Mouse (Mus musculus) liver, adult 2 months (tissue): ENCODE measurements around the gene Hexa. TPM values are rescaled to one million over a fixed set of nuclear protein-coding genes. Genes with fewer than 3 reads are reported as not detected.

Source experiments
- DNase-seq: peaks from one replicate; pipeline ENCODE4 v3.0.0-alpha.2; 2011; ENCODE audit warnings: low read depth, low spot score; ENCODE audit errors: extremely low read depth
- H3K27ac ChIP-seq: fragments of 200-500 bp; replicated peaks from 2 replicates; pipeline ENCODE4 v1.5.1; 2012; ENCODE audit warnings: low read depth, mild to moderate bottlenecking, control low read depth, inconsistent platforms, low read length; ENCODE audit not compliant: insufficient read depth
- H3K27me3 ChIP-seq: fragments of 200-500 bp; 2 replicates; pipeline ENCODE4 v1.6.1; 2012; ENCODE audit warnings: mild to moderate bottlenecking, moderate library complexity, low read length, inconsistent platforms; ENCODE audit not compliant: control insufficient read depth, insufficient read depth
- H3K36me3 ChIP-seq: fragments of 200-500 bp; 2 replicates; pipeline ENCODE4 v1.6.1; 2012; ENCODE audit warnings: low read length, inconsistent platforms; ENCODE audit not compliant: control insufficient read depth, insufficient read depth
- H3K4me1 ChIP-seq: fragments of 200-500 bp; 2 replicates; pipeline ENCODE4 v1.6.1; 2011; ENCODE audit warnings: low read length; ENCODE audit not compliant: control insufficient read depth, insufficient read depth
- H3K4me3 ChIP-seq: fragments of 200-500 bp; 2 replicates; pipeline ENCODE4 v1.5.1; 2011; ENCODE audit warnings: low read depth, mild to moderate bottlenecking, control low read depth, low read length, moderate library complexity; ENCODE audit not compliant: insufficient read depth
- H3K79me2 ChIP-seq: fragments of 200-500 bp; 2 replicates; pipeline ENCODE4 v1.6.1; 2012; ENCODE audit warnings: inconsistent platforms, mild to moderate bottlenecking, low read length, moderate library complexity; ENCODE audit not compliant: control insufficient read depth, insufficient read depth
- H3K9ac ChIP-seq: fragments of 200-500 bp; 2 replicates; pipeline ENCODE4 v1.6.1; 2012; ENCODE audit warnings: low read depth, mild to moderate bottlenecking, control low read depth, inconsistent platforms, low read length
- CTCF ChIP-seq: fragments of 200-500 bp; IDR thresholded peaks from 2 replicates; pipeline ENCODE4 v1.5.1; 2011; ENCODE audit warnings: low read depth, low read length, control low read depth
- POLR2A ChIP-seq: fragments of 200-500 bp; IDR thresholded peaks from 2 replicates; pipeline ENCODE4 v1.6.1; 2011; ENCODE audit warnings: low read length, control low read depth; ENCODE audit not compliant: insufficient read depth; ENCODE audit errors: extremely low read depth
- WGBS: fragments of 180-500 bp; shearing (Covaris S2); methylation state at CpG from one replicate; pipeline ENCODE4 v1.1.7; 2018; 5-methylcytosine and 5-hydroxymethylcytosine counted together
- polyA plus RNA-seq: library from polyadenylated mRNA; depleted of rRNA; stranded (reverse); fragments of >200 nt; gene quantifications from 2 replicates; pipeline ENCODE4 v1.2.3, GENCODE M21; 2012
- total RNA-seq: library from RNA; depleted of rRNA; stranded (reverse); fragments of >200 nt; gene quantifications from 2 replicates; pipeline ENCODE4 v1.2.3, GENCODE M21; 2014

Hexa gene
- total and polyA plus RNA-seq, 2 experiments = 39.6 to 46.2 TPM

- H3K79me2 ChIP-seq = no peaks in the 10 kb centered on the region
- no peak overlapping the region for H3K27ac ChIP-seq
- H3K36me3 ChIP-seq = no peaks in the 10 kb centered on the region
- no peak overlapping the region for H3K4me3 ChIP-seq
- H3K4me1 ChIP-seq = no peaks in the 10 kb centered on the region
- H3K27me3 ChIP-seq = no peaks in the 10 kb centered on the region
- no peak overlapping the region for H3K9ac ChIP-seq
- DNase-seq = no peak
- no peak for TF ChIP-seq POLR2A
- TF ChIP-seq CTCF = no peak
- 91% methylated on average over 2 of the region's 2 CpGs for WGBS
Observed at GRCm38 (mm10) chr9:59519396-59519795, 19.9 kb upstream of the Hexa start.

GRCm38 (mm10) chr9:59522906-59523305 lies 16.4 kb upstream of the Hexa start:
- 57% methylated on average over 4 of the region's 4 CpGs for WGBS
- TF ChIP-seq CTCF (no peak), POLR2A (no peak)
- no peak for DNase-seq

GRCm38 (mm10) chr9:59526727-59527126 lies 12.6 kb upstream of the Hexa start:
- Histone ChIP-seq H3K9ac (no peak overlapping the region), H3K36me3 (no peaks in the 10 kb centered on the region), H3K27me3 (no peaks in the 10 kb centered on the region), H3K4me3 (no peak overlapping the region), H3K4me1 (no peaks in the 10 kb centered on the region), H3K79me2 (no peaks in the 10 kb centered on the region), H3K27ac (no peak overlapping the region)
- 80% methylated on average over 6 of the region's 6 CpGs for WGBS
- TF ChIP-seq POLR2A (no peak), CTCF (no peak)
- no peak for DNase-seq

More at GRCm38 (mm10) chr9:59522906-59523305, 16.4 kb upstream of the Hexa start:
- Histone ChIP-seq H3K36me3 (no peaks in the 10 kb centered on the region), H3K9ac (no peak overlapping the region), H3K27ac (no peak overlapping the region), H3K4me1 (no peaks in the 10 kb centered on the region), H3K27me3 (no peaks in the 10 kb centered on the region), H3K4me3 (no peak overlapping the region), H3K79me2 (no peaks in the 10 kb centered on the region)

- no peaks in the 10 kb centered on the region for H3K79me2 ChIP-seq
- peak; percentile 80 for DNase-seq
- no peak overlapping the region for H3K27ac ChIP-seq
- no peaks in the 10 kb centered on the region for H3K27me3 ChIP-seq
- no peak overlapping the region for H3K4me3 ChIP-seq
- no peak for TF ChIP-seq POLR2A
- peak; percentile 64 for TF ChIP-seq CTCF
- no peaks in the 10 kb centered on the region for H3K36me3 ChIP-seq
- 40% methylated on average over 3 of the region's 3 CpGs for WGBS
- H3K4me1 ChIP-seq = no peaks in the 10 kb centered on the region
- no peak overlapping the region for H3K9ac ChIP-seq
Observed at GRCm38 (mm10) chr9:59527580-59527979, 11.8 kb upstream of the Hexa start.

GRCm38 (mm10) chr9:59528274-59528673 lies 11.1 kb upstream of the Hexa start:
- H3K36me3 ChIP-seq = no peaks in the 10 kb centered on the region
- 90% methylated on average over 2 of the region's 2 CpGs for WGBS
- TF ChIP-seq CTCF (no peak), POLR2A (no peak)
- no peak overlapping the region for H3K27ac ChIP-seq
- no peaks in the 10 kb centered on the region for H3K4me1 ChIP-seq
- H3K79me2 ChIP-seq = no peaks in the 10 kb centered on the region
- H3K27me3 ChIP-seq = no peaks in the 10 kb centered on the region
- no peak overlapping the region for H3K4me3 ChIP-seq
- H3K9ac ChIP-seq = no peak overlapping the region
- DNase-seq = no peak

- Histone ChIP-seq H3K36me3 (no peaks in the 10 kb centered on the region), H3K27me3 (no peaks in the 10 kb centered on the region), H3K27ac (no peak overlapping the region), H3K9ac (no peak overlapping the region), H3K4me3 (no peak overlapping the region), H3K4me1 (no peaks in the 10 kb centered on the region), H3K79me2 (no peaks in the 10 kb centered on the region)
- TF ChIP-seq CTCF (no peak), POLR2A (no peak)
- WGBS = 85% methylated on average over 5 of the region's 5 CpGs
- DNase-seq = no peak
Observed at GRCm38 (mm10) chr9:59531645-59532044, 7.7 kb upstream of the Hexa start.
